Mouse (Mus musculus): ENCODE measurements at regions not wholly inside any gene's neighbourhood (a gene's known extent, or its start where the extent isn't known, plus 50 kb on each side); places are given as distances from the start of the nearest gene placed in this dataset.

DNA sequence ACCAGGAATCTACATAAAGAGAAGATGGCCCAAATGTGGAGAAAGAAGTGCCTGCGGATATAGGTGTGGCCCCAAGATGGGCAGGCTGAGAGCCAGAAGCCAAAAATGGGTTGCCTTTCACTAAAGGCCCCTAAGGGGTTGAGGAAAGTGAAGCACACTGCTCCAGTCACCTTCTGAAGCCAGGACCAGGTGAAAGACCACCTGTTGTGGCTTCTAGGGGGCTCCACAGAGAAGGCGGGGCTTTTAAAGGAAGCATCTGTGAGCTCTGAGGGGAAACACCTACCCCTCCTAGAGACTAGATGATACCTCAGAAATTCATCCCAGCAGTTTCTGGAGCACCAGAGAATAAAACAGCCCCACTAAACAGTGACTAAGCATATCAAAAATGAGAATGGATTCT, 105.1 kb downstream of the Setd4 start:
- Histone ChIP-seq H3K27ac (ENCODE audit: insufficient read depth, low read length) (no peak overlapping the region), H3K4me1 (ENCODE audit: control insufficient read depth, insufficient read depth, low read length) (no peaks in the 10 kb centered on the region), H3K4me3 (ENCODE audit: insufficient read depth, low read length) (no peak overlapping the region)
- TF ChIP-seq POLR2A (IDR thresholded peaks at IDR 0.05; ENCODE audit: low read depth, low read length) = no peak
- TF ChIP-seq CTCF (IDR thresholded peaks at IDR 0.05; ENCODE audit: borderline replicate concordance, insufficient read depth, low read length) = no peak

DNA sequence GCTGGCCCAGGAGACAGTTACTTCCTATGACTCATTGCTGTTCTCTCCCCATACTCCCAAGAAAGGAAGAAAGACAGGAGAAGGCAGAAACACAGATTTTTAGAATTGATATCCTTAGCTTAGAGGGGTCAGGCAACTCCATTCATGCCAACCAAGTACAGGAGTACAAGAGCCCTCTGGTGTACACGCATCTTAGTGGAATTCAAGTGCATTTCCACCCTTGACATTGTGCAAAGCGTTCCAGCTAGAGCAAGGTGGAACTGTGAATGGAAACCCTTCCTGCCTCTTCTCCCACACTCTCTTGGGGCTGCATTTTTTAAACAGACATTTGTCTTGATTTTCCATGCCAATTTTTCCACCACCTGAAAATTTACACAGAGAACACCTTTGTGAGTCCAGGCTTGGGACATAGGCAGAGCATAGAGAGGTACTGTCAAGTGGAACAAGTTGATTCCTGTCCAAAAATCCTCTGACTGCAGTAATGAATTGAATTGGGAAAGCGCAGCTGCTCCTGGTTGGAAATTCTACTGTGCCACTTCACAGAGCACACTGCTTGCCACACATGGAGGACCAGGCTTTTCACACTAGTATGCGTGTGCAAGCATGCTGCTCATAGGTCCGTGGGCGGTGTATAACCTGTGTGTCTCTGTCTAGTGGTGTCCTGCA, 110.4 kb downstream of the Setd4 start:
- H3K27ac ChIP-seq (ENCODE audit: insufficient read depth, low read length) = no peak overlapping the region
- TF ChIP-seq POLR2A (IDR thresholded peaks at IDR 0.05; ENCODE audit: low read depth, low read length) (no peak), CTCF (IDR thresholded peaks at IDR 0.05; ENCODE audit: borderline replicate concordance, insufficient read depth, low read length) (no peak)
- H3K4me3 ChIP-seq (ENCODE audit: insufficient read depth, low read length) = no peak overlapping the region
- peaks cover 6% of the 10 kb centered on the region; the same call in 1 of the 2 replicates for H3K4me1 ChIP-seq (ENCODE audit: control insufficient read depth, insufficient read depth, low read length)

DNA sequence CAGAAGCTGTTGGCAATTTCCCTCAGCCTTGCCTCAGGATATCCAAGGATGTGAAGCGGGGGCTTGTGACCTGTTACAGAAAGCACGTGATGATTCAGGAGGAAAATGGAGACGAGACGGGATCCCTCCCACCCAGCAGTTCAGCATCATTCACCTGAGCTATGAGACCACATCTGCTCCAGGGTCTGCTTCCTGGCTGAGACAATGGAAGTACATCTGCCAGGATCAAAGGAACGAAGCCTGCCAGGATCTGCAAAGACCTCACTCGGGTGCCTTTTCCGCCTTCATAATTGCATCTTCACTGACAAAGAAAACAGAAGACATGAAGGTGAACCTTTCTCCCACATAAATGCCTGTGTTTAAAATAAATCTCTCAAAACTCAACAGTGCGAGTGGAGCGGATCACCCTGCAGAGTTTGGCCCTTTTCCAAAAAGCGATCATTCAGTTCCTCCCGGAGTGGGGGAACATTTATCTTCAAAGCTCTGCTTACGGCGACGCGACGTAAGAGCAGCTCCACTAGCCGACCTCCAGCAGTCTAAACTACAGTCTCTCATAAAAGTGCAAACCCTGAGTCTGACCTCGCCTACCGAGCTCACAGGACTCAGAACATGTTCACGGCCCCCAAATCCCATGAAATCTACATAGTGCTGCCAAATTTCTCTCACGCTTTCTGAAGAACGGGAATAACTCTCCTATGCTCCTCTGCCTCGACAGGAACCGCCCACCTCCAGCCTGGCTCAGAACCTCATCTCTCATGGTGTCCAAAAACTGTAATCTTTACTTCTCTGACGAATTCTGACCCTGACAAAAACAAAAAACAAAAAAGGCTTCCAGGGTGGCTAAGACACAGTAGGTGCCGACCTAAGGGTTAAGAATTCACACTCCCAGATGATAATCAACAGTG, 117.0 kb downstream of the Setd4 start:
- no peak overlapping the region for H3K27ac ChIP-seq (ENCODE audit: insufficient read depth, low read length)
- TF ChIP-seq POLR2A (IDR thresholded peaks at IDR 0.05; ENCODE audit: low read depth, low read length) (no peak), CTCF (IDR thresholded peaks at IDR 0.05; ENCODE audit: borderline replicate concordance, insufficient read depth, low read length) (no peak)
- no peaks in the 10 kb centered on the region for H3K4me1 ChIP-seq (ENCODE audit: control insufficient read depth, insufficient read depth, low read length)
- H3K4me3 ChIP-seq (ENCODE audit: insufficient read depth, low read length) = no peak overlapping the region

DNA sequence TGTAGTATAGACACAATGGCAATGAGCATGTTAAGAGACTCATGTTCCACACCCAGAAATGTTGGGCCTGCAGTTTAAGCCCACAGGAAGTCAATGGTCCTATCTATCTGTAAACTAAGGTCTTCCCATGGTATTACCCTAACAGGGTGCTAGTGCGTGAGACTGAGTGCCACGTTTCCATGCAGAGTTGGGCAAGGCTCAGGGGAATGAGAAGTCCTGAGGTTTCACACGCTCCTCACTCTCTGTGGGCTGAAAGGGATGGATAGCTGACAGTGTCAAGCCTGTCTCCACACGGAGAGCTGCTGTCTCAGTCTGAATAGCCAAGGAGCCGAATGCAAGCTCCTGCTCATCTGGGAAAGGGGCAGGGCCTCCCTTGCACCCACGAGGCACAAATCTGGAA, 133.9 kb downstream of the Setd4 start:
- TF ChIP-seq POLR2A (IDR thresholded peaks at IDR 0.05; ENCODE audit: low read depth, low read length) (no peak), CTCF (IDR thresholded peaks at IDR 0.05; ENCODE audit: borderline replicate concordance, insufficient read depth, low read length) (no peak)
- Histone ChIP-seq H3K27ac (ENCODE audit: insufficient read depth, low read length) (no peak overlapping the region), H3K4me3 (ENCODE audit: insufficient read depth, low read length) (no peak overlapping the region), H3K4me1 (ENCODE audit: control insufficient read depth, insufficient read depth, low read length) (no peaks in the 10 kb centered on the region)

DNA sequence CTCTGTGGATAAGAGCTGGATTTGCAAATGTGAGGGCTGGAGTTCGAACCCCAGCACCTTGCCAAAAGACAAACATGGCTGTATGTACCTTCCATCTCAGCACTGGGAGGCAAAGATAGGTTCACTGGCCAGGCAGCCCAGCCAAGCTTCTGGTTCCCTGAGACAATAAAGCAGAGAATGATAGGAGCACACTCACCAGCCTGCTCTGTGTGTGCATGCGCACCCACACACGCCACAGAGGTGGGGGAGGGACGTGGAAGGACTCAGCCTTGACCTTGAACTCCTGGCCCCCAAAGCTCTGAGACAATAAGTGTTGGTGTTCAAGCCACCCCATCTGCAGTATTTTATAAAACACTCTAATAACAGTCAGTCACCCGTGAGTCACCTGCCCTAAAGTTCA, 138.1 kb downstream of the Setd4 start:
- Histone ChIP-seq H3K4me3 (ENCODE audit: insufficient read depth, low read length) (no peak overlapping the region), H3K4me1 (ENCODE audit: control insufficient read depth, insufficient read depth, low read length) (no peaks in the 10 kb centered on the region), H3K27ac (ENCODE audit: insufficient read depth, low read length) (no peak overlapping the region)
- no peak for TF ChIP-seq POLR2A (IDR thresholded peaks at IDR 0.05; ENCODE audit: low read depth, low read length)
- no peak for TF ChIP-seq CTCF (IDR thresholded peaks at IDR 0.05; ENCODE audit: borderline replicate concordance, insufficient read depth, low read length)

DNA sequence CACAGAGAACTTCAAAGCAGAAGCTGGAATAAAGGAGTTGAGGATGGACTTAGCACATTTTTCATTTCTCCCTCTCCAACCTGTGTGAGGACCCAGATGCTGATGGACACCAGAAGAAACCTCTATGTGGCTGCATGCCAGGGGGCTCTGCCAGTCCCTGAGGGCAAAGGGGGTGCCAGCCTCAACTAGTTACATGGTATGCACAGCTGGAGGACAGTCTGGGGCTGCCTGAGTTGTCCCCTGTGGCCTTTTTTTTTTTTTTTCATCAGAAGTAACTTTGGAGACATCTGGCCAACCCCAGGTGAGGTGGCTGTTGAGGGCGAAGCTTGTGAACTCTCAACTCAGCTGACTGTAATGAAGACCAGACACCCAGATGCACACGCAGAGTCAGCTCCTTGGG, 139.0 kb downstream of the Setd4 start:
- no peaks in the 10 kb centered on the region for H3K4me1 ChIP-seq (ENCODE audit: control insufficient read depth, insufficient read depth, low read length)
- no peak for TF ChIP-seq CTCF (IDR thresholded peaks at IDR 0.05; ENCODE audit: borderline replicate concordance, insufficient read depth, low read length)
- no peak for TF ChIP-seq POLR2A (IDR thresholded peaks at IDR 0.05; ENCODE audit: low read depth, low read length)
- H3K4me3 ChIP-seq (ENCODE audit: insufficient read depth, low read length) = no peak overlapping the region

DNA sequence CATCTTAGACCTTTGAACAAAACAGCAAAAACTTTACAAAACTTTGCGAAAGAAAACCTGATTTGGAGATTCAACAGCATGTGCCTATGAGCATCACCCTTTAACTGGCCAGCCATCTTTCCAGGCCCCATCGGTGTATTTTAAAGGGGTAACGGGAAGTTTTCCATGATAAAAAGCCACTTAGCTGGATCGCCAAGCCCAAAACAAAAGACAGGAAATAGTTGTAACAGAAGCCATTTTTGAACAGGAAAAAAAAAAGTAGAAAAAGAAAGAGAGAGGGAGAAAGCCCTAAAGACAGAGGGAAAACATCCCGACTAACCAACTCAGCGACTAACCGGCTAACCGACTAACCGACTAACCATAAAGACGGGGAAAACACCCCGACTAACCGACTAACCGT, 140.5 kb downstream of the Setd4 start:
- TF ChIP-seq POLR2A (IDR thresholded peaks at IDR 0.05; ENCODE audit: low read depth, low read length) = no peak
- no peak for TF ChIP-seq CTCF (IDR thresholded peaks at IDR 0.05; ENCODE audit: borderline replicate concordance, insufficient read depth, low read length)
- Histone ChIP-seq H3K27ac (ENCODE audit: insufficient read depth, low read length) (no peak overlapping the region), H3K4me3 (ENCODE audit: insufficient read depth, low read length) (no peak overlapping the region), H3K4me1 (ENCODE audit: control insufficient read depth, insufficient read depth, low read length) (no peaks in the 10 kb centered on the region)

More for the DNA sequence above, 139.0 kb downstream of the Setd4 start:
- H3K27ac ChIP-seq (ENCODE audit: insufficient read depth, low read length) = no peak overlapping the region

DNA sequence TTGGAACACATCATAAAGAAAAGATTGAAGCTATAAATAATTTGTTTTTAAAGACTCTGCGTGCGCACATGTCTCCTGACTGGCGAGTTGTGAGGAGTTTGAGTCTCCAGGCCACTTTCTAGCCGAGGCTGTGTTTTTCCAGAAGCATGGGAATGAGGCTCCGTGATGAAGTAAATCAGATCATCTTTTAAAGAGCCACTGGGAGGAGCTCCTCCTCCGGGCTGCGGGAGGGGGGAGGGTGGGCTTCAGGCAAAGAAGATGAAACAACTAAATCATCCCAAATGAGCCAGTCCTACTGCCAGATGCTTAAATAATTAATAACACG, 141.6 kb downstream of the Setd4 start:
- Histone ChIP-seq H3K27ac (ENCODE audit: insufficient read depth, low read length) (peak overlapping the region; percentile 54; the same call in 1 of the 2 replicates), H3K4me3 (ENCODE audit: insufficient read depth, low read length) (no peak overlapping the region), H3K4me1 (ENCODE audit: control insufficient read depth, insufficient read depth, low read length) (no peaks in the 10 kb centered on the region)
- TF ChIP-seq POLR2A (IDR thresholded peaks at IDR 0.05; ENCODE audit: low read depth, low read length) (no peak), CTCF (IDR thresholded peaks at IDR 0.05; ENCODE audit: borderline replicate concordance, insufficient read depth, low read length) (no peak)

DNA sequence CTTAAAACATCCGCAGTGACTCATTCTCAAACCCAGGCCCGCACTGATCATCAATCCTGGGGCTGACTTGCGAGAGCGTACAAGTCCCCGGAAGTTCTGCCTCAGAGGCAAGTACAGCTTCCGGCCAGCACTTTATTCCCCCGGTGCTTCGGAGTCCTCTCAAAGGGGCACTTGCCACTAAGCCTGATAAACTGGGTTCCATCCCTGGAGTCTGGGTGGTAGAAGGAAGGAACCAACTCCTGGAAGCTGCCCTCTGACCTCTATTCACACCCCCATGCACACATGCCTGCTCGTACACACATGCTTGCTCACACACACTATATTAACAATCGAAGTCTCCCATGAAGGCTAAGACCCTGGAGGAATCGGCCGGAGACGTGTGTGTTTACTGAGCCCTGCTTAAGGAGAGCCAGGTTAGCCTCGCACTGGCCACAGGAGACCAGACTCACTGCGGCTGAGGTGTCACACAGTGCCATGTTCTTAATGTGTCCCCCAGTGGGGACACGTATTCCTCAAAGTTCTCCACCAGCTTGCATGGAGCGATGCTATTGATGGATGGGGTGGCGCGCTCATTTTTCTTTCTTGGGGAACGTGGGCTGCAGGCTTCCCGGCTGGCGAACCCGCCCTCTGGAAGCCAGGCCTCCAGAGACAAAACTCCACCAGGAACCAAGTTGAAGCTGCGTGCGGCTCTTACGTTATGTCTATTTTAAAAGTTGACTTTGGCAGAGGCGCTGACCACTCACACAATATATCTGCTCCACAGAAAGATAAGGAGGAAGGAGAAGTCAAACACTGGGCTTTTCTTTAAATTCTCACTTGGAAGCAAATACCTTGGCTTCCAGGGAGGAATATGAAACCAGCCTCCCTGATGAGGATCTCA, 142.2 kb downstream of the Setd4 start:
- peak overlapping the region; percentile 54 for H3K27ac ChIP-seq (ENCODE audit: insufficient read depth, low read length)
- no peaks in the 10 kb centered on the region for H3K4me1 ChIP-seq (ENCODE audit: control insufficient read depth, insufficient read depth, low read length)

More for the DNA sequence above, 142.2 kb downstream of the Setd4 start:
- H3K4me3 ChIP-seq (ENCODE audit: insufficient read depth, low read length) = no peak overlapping the region
- TF ChIP-seq POLR2A (IDR thresholded peaks at IDR 0.05; ENCODE audit: low read depth, low read length) (no peak), CTCF (IDR thresholded peaks at IDR 0.05; ENCODE audit: borderline replicate concordance, insufficient read depth, low read length) (no peak)

All from embryonic fibroblast, embryonic 13.5 days (primary cell).